Mouse (Mus musculus) heart, embryonic 13.5 days (tissue): ENCODE measurements around the gene Zic5. TPM values are rescaled to one million over a fixed set of nuclear protein-coding genes. Genes with fewer than 3 reads are reported as not detected.

ENCODE experiments used
- ATAC-seq: fragments of 200-750 bp; cut with Nextera tagmentation; 2 replicates; pipeline ENCODE4 v1.8.0; 2017; ENCODE audit warnings: moderate TSS enrichment; ENCODE audit not compliant: insufficient number of reproducible peaks, low FRiP score, low TSS enrichment; ENCODE audit errors: extremely low read depth
- H3K27ac ChIP-seq: fragments of 300-500 bp; sonication (generic); replicated peaks from 2 replicates; pipeline ENCODE4 v1.5.1; 2015; ENCODE audit warnings: moderate library complexity, mild to moderate bottlenecking, inconsistent platforms
- H3K27me3 ChIP-seq: fragments of 300-500 bp; sonication (generic); replicated peaks from 2 replicates; pipeline ENCODE4 v1.6.1; 2015; ENCODE audit warnings: mild to moderate bottlenecking, inconsistent platforms
- H3K36me3 ChIP-seq: fragments of 300-500 bp; sonication (generic); 2 replicates; pipeline ENCODE4 v1.6.1; 2015; ENCODE audit warnings: mild to moderate bottlenecking, inconsistent platforms
- H3K4me1 ChIP-seq: fragments of 300-500 bp; sonication (generic); 2 replicates; pipeline ENCODE4 v1.6.1; 2015; ENCODE audit warnings: inconsistent platforms
- H3K4me2 ChIP-seq: fragments of 300-500 bp; sonication (generic); 2 replicates; pipeline ENCODE4 v1.6.1; 2015; ENCODE audit warnings: inconsistent platforms, mild to moderate bottlenecking, moderate library complexity
- H3K4me3 ChIP-seq: fragments of 300-500 bp; sonication (generic); 2 replicates; pipeline ENCODE4 v1.5.1; 2015; ENCODE audit warnings: moderate library complexity, mild to moderate bottlenecking, inconsistent platforms
- H3K9ac ChIP-seq: fragments of 300-500 bp; sonication (generic); 2 replicates; pipeline ENCODE4 v1.6.1; 2015; ENCODE audit warnings: inconsistent platforms, mild to moderate bottlenecking, moderate library complexity
- H3K9me3 ChIP-seq: fragments of 300-500 bp; sonication (generic); 2 replicates; pipeline ENCODE4 v1.6.1; 2016; ENCODE audit warnings: inconsistent platforms
- WGBS: fragments of 180-500 bp; shearing (Covaris S2); methylation state at CpG from one replicate; pipeline ENCODE4 v1.1.7; 2015; ENCODE audit warnings: mixed read lengths; 5-methylcytosine and 5-hydroxymethylcytosine counted together
- polyA plus RNA-seq: library from polyadenylated mRNA; unstranded; fragments of >200 nt; fragmentation: Nextera tagmentation; extraction: Ambion mirVana; gene quantifications from 2 replicates; pipeline ENCODE4 v1.2.1, GENCODE M21; 2015

The Zic5 gene
- polyA plus RNA-seq: 0.06 TPM in 1 of 2 replicates, not detected in the other

DNA sequence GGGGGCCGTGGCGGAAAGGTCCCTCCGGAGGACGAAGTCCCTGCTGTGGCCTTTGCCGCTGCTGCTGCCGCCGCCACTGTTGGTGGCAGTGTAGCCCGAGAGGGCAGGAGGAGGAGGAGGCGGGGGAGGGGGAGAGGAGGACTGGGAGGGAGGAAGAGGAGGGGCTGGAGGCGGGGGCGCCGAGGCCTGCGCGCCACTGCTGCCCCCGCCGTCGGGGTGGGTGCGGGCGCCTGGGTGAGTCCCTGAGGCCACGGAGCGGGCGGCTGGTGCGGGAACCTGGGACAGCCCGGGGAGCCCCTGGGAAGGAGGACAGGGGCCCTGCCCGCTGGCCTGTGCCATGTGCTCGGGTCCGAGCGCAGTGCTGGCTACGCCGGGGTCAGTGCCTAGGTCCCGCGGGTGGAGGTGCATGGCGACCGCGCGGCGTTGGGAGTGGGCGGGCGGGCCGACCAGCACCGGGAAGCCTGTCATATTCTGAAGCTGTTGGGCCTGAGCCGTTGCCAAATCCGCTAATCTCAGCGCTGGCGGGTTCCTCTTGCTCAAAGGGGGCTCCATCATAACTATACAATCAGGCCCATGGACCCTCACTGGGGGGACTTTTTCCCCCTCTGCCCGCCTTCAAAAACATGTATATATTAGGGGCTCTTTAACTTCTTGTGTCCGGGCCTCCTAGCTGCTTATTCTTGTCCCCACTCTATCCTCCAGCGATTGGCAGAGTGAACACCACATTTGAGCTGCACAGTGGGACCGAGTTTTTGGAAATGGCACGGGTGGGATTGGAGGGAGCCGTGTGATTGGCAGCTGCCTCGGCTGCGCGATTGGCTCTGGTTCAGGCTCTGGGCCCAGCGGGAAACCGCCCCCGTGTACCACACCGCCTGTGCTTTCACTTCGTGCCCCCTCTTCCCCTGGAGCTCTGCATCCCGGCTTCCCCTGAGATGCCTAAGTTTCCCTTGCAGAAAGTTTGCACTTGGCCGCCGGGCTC, at the start of gene Zic5:
TSS of gene Zic5 (minus strand) at position 915 of the 979 bp plus-strand sequence.
- Histone ChIP-seq H3K36me3 (no peaks in the 10 kb centered on the region), H3K9ac (peak within 1 kb of the TSS; percentile 55), H3K4me1 (peaks cover 25% of the 10 kb centered on the region), H3K9me3 (no peaks in the 10 kb centered on the region), H3K4me2 (peak within 1 kb of the TSS; percentile 86), H3K27ac (no peak within 1 kb of the TSS), H3K27me3 (peaks cover 95% of the 10 kb centered on the region), H3K4me3 (peak within 1 kb of the TSS; percentile 59)
- under 1% methylated on average over 59 of the region's 62 CpGs for WGBS
- ATAC-seq: no peak

DNA sequence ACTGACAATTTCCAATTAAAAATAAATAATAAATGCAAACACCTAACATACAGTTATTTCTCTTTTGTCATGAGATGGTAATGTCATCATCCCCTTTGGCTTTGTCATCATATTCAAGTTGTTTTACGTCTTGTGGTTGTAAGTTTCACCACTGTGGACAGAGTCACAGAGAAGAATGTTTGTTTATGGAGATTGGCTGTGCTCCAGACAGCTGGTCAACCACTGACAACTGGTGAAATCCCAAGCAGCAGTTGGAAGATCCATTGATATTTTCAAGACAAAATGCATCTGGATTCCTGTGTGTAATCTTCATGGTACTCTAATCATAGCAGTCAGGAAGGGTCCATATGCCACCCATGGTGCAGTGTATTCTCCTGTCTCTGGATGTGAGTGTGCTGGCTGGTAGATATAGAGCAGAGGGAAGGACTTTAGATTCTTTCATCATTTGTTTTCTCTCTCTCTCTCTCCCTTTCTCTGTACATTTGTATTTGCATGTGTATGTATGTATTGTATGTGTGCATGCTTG, 48.1 kb upstream of the Zic5 start:
- H3K36me3 ChIP-seq: no peaks in the 10 kb centered on the region
- no peak for ATAC-seq
- peaks cover 12% of the 10 kb centered on the region for H3K27me3 ChIP-seq
- 43% methylated on average over 1 of the region's 1 CpGs for WGBS
- H3K9me3 ChIP-seq: no peaks in the 10 kb centered on the region
- no peak overlapping the region for H3K4me2 ChIP-seq
- no peak overlapping the region for H3K27ac ChIP-seq
- H3K4me1 ChIP-seq: no peaks in the 10 kb centered on the region
- H3K4me3 ChIP-seq: no peak overlapping the region
- H3K9ac ChIP-seq: no peak overlapping the region

- H3K4me1 ChIP-seq: no peaks in the 10 kb centered on the region
- no peak overlapping the region for H3K27ac ChIP-seq
- H3K9me3 ChIP-seq: no peaks in the 10 kb centered on the region
- no peak overlapping the region for H3K4me2 ChIP-seq
- no peak overlapping the region for H3K9ac ChIP-seq
- H3K36me3 ChIP-seq: no peaks in the 10 kb centered on the region
- H3K27me3 ChIP-seq: peaks cover 12% of the 10 kb centered on the region
- ATAC-seq: no peak
- H3K4me3 ChIP-seq: no peak overlapping the region
- WGBS: 66% methylated on average over 3 of the region's 3 CpGs
These were observed 46.0 kb upstream of the Zic5 start for GRCm38 (mm10) chr14:122511519-122511918.

DNA sequence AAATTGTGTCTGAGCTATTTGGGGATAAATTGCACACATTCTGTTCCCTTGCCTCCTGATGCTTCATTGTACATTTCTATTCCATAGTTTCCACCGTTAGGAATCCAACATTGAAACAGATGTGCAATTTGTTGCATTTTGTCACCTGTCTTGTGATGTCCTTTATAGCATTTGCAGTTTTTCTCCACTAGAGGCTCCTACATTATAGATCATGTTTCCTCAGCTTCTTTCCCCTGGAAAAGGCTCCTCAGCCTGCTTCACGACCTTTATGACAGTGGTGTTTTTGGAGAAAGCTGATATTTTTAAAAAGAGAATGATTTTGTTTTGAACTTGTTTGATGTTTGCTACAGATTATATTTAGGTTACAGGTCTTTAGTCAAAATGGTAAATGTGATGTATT, 43.6 kb upstream of the Zic5 start:
- Histone ChIP-seq H3K27me3 (peaks cover 12% of the 10 kb centered on the region), H3K36me3 (no peaks in the 10 kb centered on the region), H3K4me1 (no peaks in the 10 kb centered on the region), H3K9me3 (no peaks in the 10 kb centered on the region), H3K4me3 (no peak overlapping the region), H3K27ac (no peak overlapping the region), H3K4me2 (no peak overlapping the region), H3K9ac (no peak overlapping the region)
- no peak for ATAC-seq
- 25% methylated on average over 2 of the region's 2 CpGs for WGBS

- Histone ChIP-seq H3K27ac (no peak overlapping the region), H3K9me3 (peaks cover 12% of the 10 kb centered on the region; the same call in 1 of the 2 replicates), H3K36me3 (no peaks in the 10 kb centered on the region), H3K4me1 (peaks cover 11% of the 10 kb centered on the region), H3K4me2 (no peak overlapping the region), H3K4me3 (no peak overlapping the region), H3K9ac (no peak overlapping the region), H3K27me3 (peaks cover 84% of the 10 kb centered on the region)
- WGBS: 59% methylated on average over 1 of the region's 1 CpGs
- ATAC-seq: no peak
These were observed 26.5 kb upstream of the Zic5 start for GRCm38 (mm10) chr14:122492015-122492414.

- Histone ChIP-seq H3K27me3 (peaks cover 85% of the 10 kb centered on the region), H3K4me1 (peaks cover 11% of the 10 kb centered on the region), H3K9me3 (peaks cover 12% of the 10 kb centered on the region; the same call in 1 of the 2 replicates), H3K9ac (no peak overlapping the region), H3K4me3 (no peak overlapping the region), H3K27ac (no peak overlapping the region), H3K4me2 (no peak overlapping the region), H3K36me3 (no peaks in the 10 kb centered on the region)
- ATAC-seq: no peak
- 70% methylated on average over 6 of the region's 6 CpGs for WGBS
These were observed 26.0 kb upstream of the Zic5 start for GRCm38 (mm10) chr14:122491521-122491920.

DNA sequence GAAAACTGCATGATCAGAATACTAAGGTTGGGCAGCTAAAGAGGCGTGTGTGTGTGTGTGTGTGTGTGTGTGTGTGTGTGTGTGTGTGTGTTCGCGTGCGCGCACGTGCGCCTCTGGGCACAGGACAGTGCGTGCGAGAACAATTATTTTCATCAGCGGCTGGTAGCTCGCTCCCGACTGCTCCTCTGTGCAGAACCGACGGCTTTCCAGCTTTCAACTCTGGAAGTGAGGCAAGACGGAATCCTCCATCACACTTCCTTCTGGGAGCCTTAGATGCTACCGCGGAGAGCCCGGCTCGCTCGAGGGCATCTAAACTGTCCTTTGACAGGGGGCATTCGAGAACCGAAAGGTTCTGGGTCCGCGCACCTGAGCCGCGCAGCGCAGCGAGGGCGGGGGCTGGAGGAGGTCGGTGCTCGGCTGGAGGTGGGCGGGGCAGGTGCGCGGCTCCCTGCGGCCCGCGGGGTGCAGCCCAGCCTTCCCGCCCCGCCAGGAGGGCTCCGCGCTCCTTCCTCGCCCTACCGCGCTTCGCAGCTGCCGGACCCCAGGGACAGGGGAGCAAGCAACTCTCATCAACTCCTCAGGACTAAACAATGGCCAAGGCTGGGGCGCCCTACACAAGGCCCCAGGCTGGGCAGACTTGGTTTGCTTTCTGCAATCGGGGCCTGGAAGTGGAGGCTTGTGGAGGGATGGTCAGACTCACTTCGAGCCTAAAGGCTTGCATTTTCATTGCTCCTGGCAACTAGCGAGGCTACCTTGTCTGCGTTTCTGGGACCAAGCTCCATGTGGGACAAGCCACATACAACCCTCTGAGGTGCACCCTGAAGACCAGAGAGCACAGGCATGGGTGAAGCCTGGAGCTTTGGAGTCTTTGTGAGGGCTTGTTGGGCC, 25.2 kb upstream of the Zic5 start, which contains the start of gene Gm10837:
TSS of gene Gm10837 (plus strand) at position 146 of the 888 bp plus-strand sequence.
- H3K36me3 ChIP-seq: no peaks in the 10 kb centered on the region
- no peak within 1 kb of the TSS for H3K9ac ChIP-seq
- 1% methylated on average over 49 of the region's 51 CpGs for WGBS
- no peak for ATAC-seq
- H3K4me1 ChIP-seq: peaks cover 11% of the 10 kb centered on the region
- peaks cover 12% of the 10 kb centered on the region; the same call in 1 of the 2 replicates for H3K9me3 ChIP-seq
- peak within 1 kb of the TSS; percentile 63 for H3K4me2 ChIP-seq
- H3K27ac ChIP-seq: no peak within 1 kb of the TSS
- H3K27me3 ChIP-seq: peaks cover 85% of the 10 kb centered on the region
- peak within 1 kb of the TSS; percentile 41 for H3K4me3 ChIP-seq

DNA sequence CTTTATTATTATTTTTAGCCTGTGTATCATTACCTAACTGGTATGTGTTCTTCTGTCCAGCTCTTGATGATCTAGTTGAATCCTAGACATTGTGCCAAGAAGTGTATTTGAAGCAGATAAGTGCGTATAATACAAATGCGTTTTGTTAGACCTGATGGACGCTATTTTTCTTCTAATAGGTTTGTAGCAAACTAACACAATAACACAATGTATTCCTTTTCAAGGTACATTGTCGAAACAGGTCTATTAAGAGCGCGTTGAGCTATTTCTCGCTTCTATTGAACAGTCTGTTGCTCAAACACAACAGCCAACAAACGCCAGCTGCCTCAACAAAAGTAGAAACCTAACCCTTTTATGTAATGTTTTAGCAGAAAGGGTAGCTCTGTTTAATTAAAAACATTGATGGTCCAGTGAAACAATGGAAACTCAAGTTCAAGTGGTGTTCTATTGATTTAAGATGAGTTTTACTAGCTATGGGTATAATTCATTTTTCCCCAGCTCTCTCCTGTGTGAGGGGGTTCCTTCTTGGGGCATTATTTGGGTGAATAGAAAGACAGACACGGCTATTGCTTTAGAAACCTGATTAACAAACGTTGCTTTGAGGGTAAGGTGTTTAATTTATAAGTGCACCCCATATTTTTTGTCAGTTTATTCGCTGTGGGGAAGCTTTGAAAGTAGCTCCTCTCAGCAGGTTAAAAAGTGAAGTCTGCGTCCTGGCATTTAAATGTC, 24.4 kb upstream of the Zic5 start:
- no peak overlapping the region for H3K9ac ChIP-seq
- peak overlapping the region; percentile 41; the same call in 1 of the 2 replicates for H3K4me3 ChIP-seq
- peaks cover 11% of the 10 kb centered on the region; the same call in 1 of the 2 replicates for H3K9me3 ChIP-seq
- H3K27ac ChIP-seq: no peak overlapping the region
- 0 out of 2 replicates have a peak overlapping the region, but pooled peaks have one; percentile 63 for H3K4me2 ChIP-seq
- no peak for ATAC-seq
- 6% methylated on average over 12 of the region's 12 CpGs for WGBS
- no peaks in the 10 kb centered on the region for H3K36me3 ChIP-seq
- peaks cover 88% of the 10 kb centered on the region for H3K27me3 ChIP-seq
- H3K4me1 ChIP-seq: peaks cover 11% of the 10 kb centered on the region

GRCm38 (mm10) chr14:122489041-122489440, 23.6 kb upstream of the Zic5 start:
- no peak for ATAC-seq
- H3K36me3 ChIP-seq: no peaks in the 10 kb centered on the region
- under 1% methylated on average over 5 of the region's 5 CpGs for WGBS

GRCm38 (mm10) chr14:122487366-122487765, 21.9 kb upstream of the Zic5 start:
- Histone ChIP-seq H3K4me2 (no peak overlapping the region), H3K27me3 (peaks cover 92% of the 10 kb centered on the region), H3K4me3 (no peak overlapping the region), H3K4me1 (peaks cover 11% of the 10 kb centered on the region), H3K27ac (no peak overlapping the region), H3K9me3 (no peaks in the 10 kb centered on the region), H3K9ac (no peak overlapping the region), H3K36me3 (no peaks in the 10 kb centered on the region)
- ATAC-seq: no peak
- WGBS: 6% methylated on average over 5 of the region's 5 CpGs

More at GRCm38 (mm10) chr14:122489041-122489440, 23.6 kb upstream of the Zic5 start:
- Histone ChIP-seq H3K4me1 (peaks cover 11% of the 10 kb centered on the region), H3K9me3 (peaks cover 3% of the 10 kb centered on the region; the same call in 1 of the 2 replicates), H3K27ac (no peak overlapping the region), H3K27me3 (peaks cover 91% of the 10 kb centered on the region), H3K4me2 (no peak overlapping the region), H3K9ac (no peak overlapping the region), H3K4me3 (no peak overlapping the region)
